Mouse (Mus musculus) liver, embryonic 13.5 days (tissue): ENCODE data around the gene Phlpp1. TPM values are rescaled to one million over a fixed set of nuclear protein-coding genes. Genes with fewer than 3 reads are reported as not detected.

Experiments
- ATAC-seq: fragments of 200-750 bp; cut with Nextera tagmentation; 2 replicates; pipeline ENCODE4 v1.8.0; 2017; ENCODE audit warnings: low read depth, mild to moderate bottlenecking, moderate number of reproducible peaks, moderate library complexity
- DNase-seq: peaks from one replicate; pipeline ENCODE4 v3.0.0; 2022
- H3K27ac ChIP-seq: fragments of 300-500 bp; sonication (generic); 2 replicates; pipeline ENCODE4 v1.5.1; 2015; ENCODE audit warnings: moderate library complexity, mild to moderate bottlenecking, inconsistent platforms
- H3K27me3 ChIP-seq: fragments of 300-500 bp; sonication (generic); 2 replicates; pipeline ENCODE4 v1.6.1; 2015; ENCODE audit warnings: mild to moderate bottlenecking, inconsistent platforms
- H3K36me3 ChIP-seq: fragments of 300-500 bp; sonication (generic); 2 replicates; pipeline ENCODE4 v1.6.1; 2015; ENCODE audit warnings: mild to moderate bottlenecking, inconsistent platforms
- H3K4me1 ChIP-seq: fragments of 300-500 bp; sonication (generic); replicated peaks from 2 replicates; pipeline ENCODE4 v1.6.1; 2015; ENCODE audit warnings: inconsistent platforms
- H3K4me2 ChIP-seq: fragments of 300-500 bp; sonication (generic); 2 replicates; pipeline ENCODE4 v1.6.1; 2015; ENCODE audit warnings: inconsistent platforms, mild to moderate bottlenecking, moderate library complexity
- H3K4me3 ChIP-seq: fragments of 300-500 bp; sonication (generic); replicated peaks from 2 replicates; pipeline ENCODE4 v1.5.1; 2015; ENCODE audit warnings: mild to moderate bottlenecking, inconsistent platforms
- H3K9ac ChIP-seq: fragments of 300-500 bp; sonication (generic); 2 replicates; pipeline ENCODE4 v1.6.1; 2015; ENCODE audit warnings: mild to moderate bottlenecking, inconsistent platforms
- H3K9me3 ChIP-seq: fragments of 300-500 bp; sonication (generic); replicated peaks from 2 replicates; pipeline ENCODE4 v1.6.1; 2016; ENCODE audit warnings: inconsistent platforms
- WGBS: fragments of 180-500 bp; shearing (Covaris S2); methylation state at CpG from one replicate; pipeline ENCODE4 v1.1.7; 2015; ENCODE audit not compliant: insufficient replicate concordance; 5-methylcytosine and 5-hydroxymethylcytosine counted together
- polyA plus RNA-seq: library from polyadenylated mRNA; unstranded; fragments of >200 nt; fragmentation: Nextera tagmentation; extraction: Ambion mirVana; gene quantifications from 2 replicates; pipeline ENCODE4 v1.2.1, GENCODE M21; 2015

The Phlpp1 gene
- polyA plus RNA-seq, 1 experiment from 2014 or later: 0.61 TPM

- no peak overlapping the region for H3K27ac ChIP-seq
- H3K4me1 ChIP-seq: no peaks in the 10 kb centered on the region
- ATAC-seq (no peak), DNase-seq (no peak)
- no peak overlapping the region for H3K4me2 ChIP-seq
- no peak overlapping the region for H3K9ac ChIP-seq
- H3K36me3 ChIP-seq: no peaks in the 10 kb centered on the region
- H3K4me3 ChIP-seq: no peak overlapping the region
- H3K9me3 ChIP-seq: no peaks in the 10 kb centered on the region
- no peaks in the 10 kb centered on the region for H3K27me3 ChIP-seq
- WGBS: 44% methylated on average over 17 of the region's 17 CpGs
Observed at GRCm38 (mm10) chr1:106148386-106149380, 22.9 kb upstream of the Phlpp1 start.

DNA sequence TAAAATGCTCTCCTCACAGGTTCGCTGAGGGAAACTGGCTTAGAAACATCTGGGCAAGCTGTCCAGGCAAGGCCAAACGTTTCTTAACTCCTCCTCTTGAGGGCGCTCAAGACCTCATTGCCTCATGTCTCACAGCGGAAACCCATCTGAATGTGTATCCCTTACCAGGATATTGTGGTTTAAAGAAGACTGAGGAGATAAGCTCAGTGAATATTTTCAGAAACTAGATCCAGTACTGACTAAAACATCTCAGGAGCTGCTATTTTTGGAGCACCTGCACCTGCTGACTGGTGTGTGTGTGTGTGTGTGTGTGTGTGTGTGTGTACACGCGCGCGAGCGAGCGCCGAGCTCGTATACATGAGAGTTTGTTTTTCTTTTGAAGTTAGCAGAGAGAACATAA, 19.7 kb upstream of the Phlpp1 start:
- no peaks in the 10 kb centered on the region for H3K36me3 ChIP-seq
- H3K4me2 ChIP-seq: no peak overlapping the region
- H3K27ac ChIP-seq: no peak overlapping the region
- ATAC-seq: 0 out of 2 replicates have a peak, but pooled peaks have one; percentile 18
- no peaks in the 10 kb centered on the region for H3K27me3 ChIP-seq
- no peaks in the 10 kb centered on the region for H3K4me1 ChIP-seq
- peak; percentile 15 for DNase-seq
- WGBS: 47% methylated on average over 12 of the region's 12 CpGs
- H3K4me3 ChIP-seq: no peak overlapping the region
- no peaks in the 10 kb centered on the region for H3K9me3 ChIP-seq
- no peak overlapping the region for H3K9ac ChIP-seq

DNA sequence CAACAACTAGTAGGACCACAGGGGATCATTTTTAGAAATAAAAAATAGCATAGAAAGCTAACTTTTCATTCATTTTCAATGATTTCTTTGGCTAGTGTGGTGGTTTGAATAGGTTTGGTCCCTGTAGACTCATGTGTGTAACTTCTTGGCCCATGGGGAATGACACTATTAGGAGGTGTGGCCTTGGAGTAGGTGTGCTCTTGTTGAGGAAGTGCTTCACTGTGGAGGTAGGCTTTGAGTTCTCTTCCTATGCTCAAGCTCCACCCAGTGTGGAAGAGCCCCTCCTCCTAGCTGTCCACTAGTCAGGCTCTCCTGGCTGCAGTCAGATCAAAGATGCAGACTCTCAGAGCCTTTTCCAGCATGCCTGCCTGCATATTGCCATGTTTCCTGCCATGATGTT, 18.8 kb upstream of the Phlpp1 start:
- no peak overlapping the region for H3K9ac ChIP-seq
- no peak overlapping the region for H3K4me3 ChIP-seq
- DNase-seq (no peak), ATAC-seq (no peak)
- H3K27me3 ChIP-seq: no peaks in the 10 kb centered on the region
- no peaks in the 10 kb centered on the region for H3K9me3 ChIP-seq
- no peak overlapping the region for H3K4me2 ChIP-seq
- no peaks in the 10 kb centered on the region for H3K4me1 ChIP-seq
- H3K36me3 ChIP-seq: no peaks in the 10 kb centered on the region
- H3K27ac ChIP-seq: no peak overlapping the region

DNA sequence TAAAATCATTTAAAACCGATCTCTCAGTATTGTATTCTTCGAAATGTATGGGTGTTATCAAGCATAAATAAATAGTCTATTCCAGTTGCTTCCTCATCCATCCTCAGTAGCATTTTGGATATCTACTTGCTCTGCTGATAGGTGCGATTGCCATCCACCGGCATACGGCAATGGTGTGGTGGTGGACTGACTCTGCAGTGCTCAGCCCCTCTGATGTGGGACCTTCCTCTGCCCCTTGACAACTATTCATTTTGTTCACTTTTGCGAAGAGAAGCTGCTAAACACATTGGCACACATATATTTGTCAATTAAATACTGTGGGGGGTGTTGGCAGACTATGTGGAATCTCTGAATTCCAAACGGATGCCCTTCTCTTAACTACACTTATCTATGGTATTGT, 17.0 kb upstream of the Phlpp1 start:
- Histone ChIP-seq H3K36me3 (no peaks in the 10 kb centered on the region), H3K9me3 (no peaks in the 10 kb centered on the region), H3K27ac (no peak overlapping the region), H3K9ac (no peak overlapping the region), H3K4me3 (no peak overlapping the region), H3K27me3 (no peaks in the 10 kb centered on the region), H3K4me1 (no peaks in the 10 kb centered on the region), H3K4me2 (no peak overlapping the region)
- DNase-seq (no peak), ATAC-seq (no peak)
- 73% methylated on average over 7 of the region's 7 CpGs for WGBS

GRCm38 (mm10) chr1:106155087-106155567, 16.4 kb upstream of the Phlpp1 start:
- Histone ChIP-seq H3K4me2 (no peak overlapping the region), H3K36me3 (no peaks in the 10 kb centered on the region), H3K27me3 (no peaks in the 10 kb centered on the region), H3K9me3 (no peaks in the 10 kb centered on the region), H3K27ac (no peak overlapping the region), H3K9ac (no peak overlapping the region), H3K4me1 (no peaks in the 10 kb centered on the region), H3K4me3 (no peak overlapping the region)
- 69% methylated on average over 10 of the region's 10 CpGs for WGBS
- ATAC-seq: no peak
- DNase-seq: no peak

GRCm38 (mm10) chr1:106155702-106156101, 15.8 kb upstream of the Phlpp1 start:
- H3K4me2 ChIP-seq: no peak overlapping the region
- no peaks in the 10 kb centered on the region for H3K36me3 ChIP-seq
- no peaks in the 10 kb centered on the region for H3K27me3 ChIP-seq
- 66% methylated on average over 6 of the region's 6 CpGs for WGBS
- ATAC-seq: no peak
- H3K9ac ChIP-seq: no peak overlapping the region
- H3K9me3 ChIP-seq: no peaks in the 10 kb centered on the region
- DNase-seq: no peak
- H3K4me3 ChIP-seq: no peak overlapping the region
- H3K4me1 ChIP-seq: no peaks in the 10 kb centered on the region
- H3K27ac ChIP-seq: no peak overlapping the region

GRCm38 (mm10) chr1:106157961-106158515, 13.5 kb upstream of the Phlpp1 start:
- no peaks in the 10 kb centered on the region for H3K36me3 ChIP-seq
- H3K9me3 ChIP-seq: no peaks in the 10 kb centered on the region
- WGBS: 15% methylated on average over 4 of the region's 4 CpGs
- ATAC-seq (no peak), DNase-seq (no peak)
- no peak overlapping the region for H3K4me3 ChIP-seq
- no peak overlapping the region for H3K9ac ChIP-seq
- no peaks in the 10 kb centered on the region for H3K4me1 ChIP-seq
- H3K27ac ChIP-seq: no peak overlapping the region
- H3K4me2 ChIP-seq: no peak overlapping the region
- H3K27me3 ChIP-seq: no peaks in the 10 kb centered on the region

DNA sequence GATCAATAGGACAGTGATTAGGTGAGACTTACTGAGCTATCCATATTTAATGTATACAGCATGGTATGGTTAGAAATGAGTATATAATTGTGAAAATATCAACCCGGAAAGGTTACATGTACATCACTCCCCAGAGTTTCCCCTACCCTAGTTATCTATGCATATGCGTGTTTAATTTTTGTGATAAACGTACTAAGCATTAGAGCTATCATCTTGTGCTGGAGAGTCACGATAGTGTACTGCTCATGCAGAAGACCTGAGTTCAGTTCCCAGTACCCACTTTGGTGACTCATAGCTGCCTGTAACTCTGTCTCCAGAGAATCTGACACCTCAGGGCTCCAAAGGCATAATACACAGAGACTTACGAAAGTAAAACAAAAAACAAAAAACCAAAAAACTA, 11.9 kb upstream of the Phlpp1 start:
- H3K27me3 ChIP-seq: no peaks in the 10 kb centered on the region
- no peaks in the 10 kb centered on the region for H3K4me1 ChIP-seq
- ATAC-seq (no peak), DNase-seq (no peak)
- H3K27ac ChIP-seq: no peak overlapping the region
- H3K4me3 ChIP-seq: no peak overlapping the region
- H3K9ac ChIP-seq: no peak overlapping the region
- no peaks in the 10 kb centered on the region for H3K36me3 ChIP-seq
- no peak overlapping the region for H3K4me2 ChIP-seq
- no peaks in the 10 kb centered on the region for H3K9me3 ChIP-seq
- WGBS: 74% methylated on average over 5 of the region's 5 CpGs

DNA sequence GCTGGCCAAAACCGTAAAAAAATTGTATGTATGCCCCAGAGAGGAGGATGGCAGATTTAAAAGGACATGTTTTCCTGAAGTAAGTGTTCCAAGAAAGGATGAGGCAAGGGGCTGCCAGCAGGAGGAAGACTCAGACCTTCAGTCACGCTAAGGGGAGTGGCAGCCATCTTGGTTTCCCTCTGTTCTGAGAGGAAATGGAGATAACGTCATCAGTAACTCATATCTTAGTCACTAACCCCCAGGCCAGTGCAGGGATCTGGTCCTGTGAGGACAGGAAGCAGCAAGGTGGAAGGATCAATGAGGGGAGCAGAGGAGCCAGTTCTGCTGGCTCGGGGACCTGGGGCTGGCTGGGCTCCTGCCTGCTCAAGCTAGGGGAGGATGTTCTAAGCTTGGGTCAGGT, 10.6 kb upstream of the Phlpp1 start:
- no peak for DNase-seq
- no peaks in the 10 kb centered on the region for H3K4me1 ChIP-seq
- no peak overlapping the region for H3K27ac ChIP-seq
- ATAC-seq: no peak
- no peaks in the 10 kb centered on the region for H3K9me3 ChIP-seq
- no peaks in the 10 kb centered on the region for H3K27me3 ChIP-seq
- no peak overlapping the region for H3K9ac ChIP-seq
- H3K4me2 ChIP-seq: no peak overlapping the region
- no peaks in the 10 kb centered on the region for H3K36me3 ChIP-seq
- no peak overlapping the region for H3K4me3 ChIP-seq
- WGBS: 45% methylated on average over 4 of the region's 4 CpGs

DNA sequence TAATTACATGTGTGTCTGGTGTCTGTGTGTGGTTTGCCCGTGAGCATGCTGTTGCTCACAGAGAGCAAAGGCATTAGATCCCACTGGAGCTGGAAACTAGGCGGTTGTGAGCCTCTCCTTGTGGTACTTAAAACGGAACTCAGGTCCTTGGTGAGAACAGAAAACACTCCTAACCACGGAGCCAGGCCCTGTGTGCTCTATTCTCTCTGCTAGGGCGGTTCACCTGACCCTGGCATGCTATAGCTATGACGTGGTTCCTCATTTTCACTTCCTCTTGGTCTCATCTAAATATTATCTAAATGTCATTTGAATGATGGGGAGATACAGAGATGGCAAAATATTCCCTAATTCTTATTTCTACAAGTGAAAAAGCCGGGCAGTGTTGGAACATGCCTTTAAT, 9.0 kb upstream of the Phlpp1 start:
- Histone ChIP-seq H3K4me1 (no peaks in the 10 kb centered on the region), H3K27me3 (no peaks in the 10 kb centered on the region), H3K4me2 (no peak overlapping the region), H3K36me3 (no peaks in the 10 kb centered on the region), H3K9me3 (no peaks in the 10 kb centered on the region), H3K27ac (no peak overlapping the region), H3K4me3 (no peak overlapping the region), H3K9ac (no peak overlapping the region)
- ATAC-seq (no peak), DNase-seq (no peak)
- 27% methylated on average over 7 of the region's 7 CpGs for WGBS

- WGBS: 70% methylated on average over 8 of the region's 8 CpGs
- no peak for ATAC-seq
Observed at GRCm38 (mm10) chr1:106163401-106163800, 8.2 kb upstream of the Phlpp1 start.

GRCm38 (mm10) chr1:106164111-106164510, 7.4 kb upstream of the Phlpp1 start:
- Histone ChIP-seq H3K4me3 (no peak overlapping the region), H3K27me3 (no peaks in the 10 kb centered on the region), H3K27ac (no peak overlapping the region), H3K9ac (no peak overlapping the region), H3K4me2 (no peak overlapping the region), H3K4me1 (no peaks in the 10 kb centered on the region), H3K36me3 (no peaks in the 10 kb centered on the region), H3K9me3 (no peaks in the 10 kb centered on the region)
- DNase-seq (no peak), ATAC-seq (no peak)
- 76% methylated on average over 3 of the region's 3 CpGs for WGBS

More at GRCm38 (mm10) chr1:106163401-106163800, 8.2 kb upstream of the Phlpp1 start:
- H3K9ac ChIP-seq: no peak overlapping the region
- no peaks in the 10 kb centered on the region for H3K9me3 ChIP-seq
- no peak overlapping the region for H3K4me2 ChIP-seq
- H3K27me3 ChIP-seq: no peaks in the 10 kb centered on the region
- H3K4me1 ChIP-seq: no peaks in the 10 kb centered on the region
- H3K27ac ChIP-seq: no peak overlapping the region
- H3K4me3 ChIP-seq: no peak overlapping the region
- no peak for DNase-seq
- H3K36me3 ChIP-seq: no peaks in the 10 kb centered on the region
